ENCODE assay signal across 9 mouse cellular contexts in genomic region chr13:99857879-99858278, GRCm38 (mm10). TPM values are rescaled to one million over a fixed set of nuclear protein-coding genes. Genes with fewer than 3 reads are reported as not detected.
DNase-seq lines count a peak whose midpoint lies in the region; ATAC-seq lines count a peak whose summit lies in the region.
"Had no signal": no experiment of that assay in that cellular context is flagged by ENCODE, and none has a peak within 500 bp of the region (broad histone marks: within the 10 kb centered on the region; RNA-seq: fewer than 3 reads in every experiment).

No protein-coding gene starts in this region.

- H3K27ac ChIP-seq in embryonic facial prominence, embryonic 14.5 days (replicated peaks; ENCODE audit: low read depth, low read length): no peak overlapping the region
- no peak overlapping the region for H3K27ac ChIP-seq in embryonic facial prominence, embryonic 10.5 days (replicated peaks)
- no peak overlapping the region for H3K27ac ChIP-seq in heart, embryonic 11.5 days (ENCODE audit: low read depth, low read length)

- 59% methylated on average over 2 of the region's 2 CpGs for whole genome bisulfite sequencing in embryonic facial prominence, embryonic 14.5 days
- 83% methylated on average over 2 of the region's 2 CpGs for WGBS in embryonic facial prominence, embryonic 10.5 days
- WGBS in heart, embryonic 11.5 days (ENCODE audit: insufficient replicate concordance): 38% methylated on average over 2 of the region's 2 CpGs

- H3K27me3 ChIP-seq in embryonic facial prominence, embryonic 14.5 days (replicated peaks; ENCODE audit: control insufficient read depth, insufficient read depth, low read length): no peaks in the 10 kb centered on the region
- H3K27me3 ChIP-seq in embryonic facial prominence, embryonic 10.5 days (replicated peaks; ENCODE audit: low read depth, poor library complexity, severe bottlenecking): no peaks in the 10 kb centered on the region
- H3K27me3 ChIP-seq in heart, embryonic 11.5 days (ENCODE audit: control insufficient read depth, insufficient read depth, low read length): no peaks in the 10 kb centered on the region

- H3K9me3 ChIP-seq in embryonic facial prominence, embryonic 14.5 days (ENCODE audit: control insufficient read depth, low read length): 0 out of 2 replicates have a peak, but pooled peaks cover 7% of the 10 kb centered on the region
- H3K9me3 ChIP-seq in embryonic facial prominence, embryonic 10.5 days: no peaks in the 10 kb centered on the region
- no peaks in the 10 kb centered on the region; the same call in 1 of the 2 replicates for H3K9me3 ChIP-seq in heart, embryonic 11.5 days (replicated peaks; ENCODE audit: control insufficient read depth, low read length)

- DNase-seq in embryonic facial prominence, embryonic 14.5 days (ENCODE audit: low spot score): peak; percentile 32
- DNase-seq in embryonic facial prominence, embryonic 10.5 days (ENCODE audit: low spot score): no peak
- peak; percentile 60 for DNase-seq in lung, postnatal 10 days
- no peak for DNase-seq in lung, postnatal 14 days
- DNase-seq in retina, postnatal 7 days (ENCODE audit: low read depth, low spot score): peak; percentile 34
- DNase-seq in spleen, adult 12 weeks (ENCODE audit: low spot score): no peak
- no peak for DNase-seq in cerebellum, postnatal 25 days
- DNase-seq: cerebellum, adult 9-10 months had no signal

- H3K9ac ChIP-seq in embryonic facial prominence, embryonic 14.5 days (ENCODE audit: low read depth, low read length): no peak overlapping the region
- no peak overlapping the region for H3K9ac ChIP-seq in heart, embryonic 11.5 days (ENCODE audit: low read depth, low read length)

- no peak for ATAC-seq in embryonic facial prominence, embryonic 14.5 days (ENCODE audit: low read depth)
- 0 out of 2 replicates have a peak, but pooled peaks have one; percentile 39 for ATAC-seq in heart, embryonic 11.5 days (replicated peaks; ENCODE audit: insufficient number of reproducible peaks, low FRiP score, low TSS enrichment)

- H3K4me1 ChIP-seq in embryonic facial prominence, embryonic 14.5 days (ENCODE audit: control insufficient read depth, insufficient read depth, low read length): no peaks in the 10 kb centered on the region
- H3K4me1 ChIP-seq in embryonic facial prominence, embryonic 10.5 days: no peaks in the 10 kb centered on the region
- no peaks in the 10 kb centered on the region; the same call in 1 of the 2 replicates for H3K4me1 ChIP-seq in heart, embryonic 11.5 days (ENCODE audit: control insufficient read depth, insufficient read depth, low read length)

- H3K36me3 ChIP-seq in embryonic facial prominence, embryonic 14.5 days (ENCODE audit: control insufficient read depth, insufficient read depth, low read length): no peaks in the 10 kb centered on the region
- H3K36me3 ChIP-seq in embryonic facial prominence, embryonic 10.5 days (replicated peaks): no peaks in the 10 kb centered on the region
- H3K36me3 ChIP-seq in heart, embryonic 11.5 days (ENCODE audit: control insufficient read depth, insufficient read depth, low read length): no peaks in the 10 kb centered on the region

- H3K4me2 ChIP-seq in embryonic facial prominence, embryonic 14.5 days (ENCODE audit: low read depth, low read length): no peak overlapping the region
- H3K4me2 ChIP-seq in heart, embryonic 11.5 days: no peak overlapping the region

- H3K4me3 ChIP-seq in embryonic facial prominence, embryonic 14.5 days (ENCODE audit: low read depth, low read length): no peak overlapping the region
- H3K4me3 ChIP-seq in embryonic facial prominence, embryonic 10.5 days: no peak overlapping the region
- H3K4me3 ChIP-seq in heart, embryonic 11.5 days (ENCODE audit: low read depth, low read length): no peak overlapping the region

RNA-seq across cellular contexts. Expression of gene Cartpt, which starts 43.0 kb away (rescaled TPM):
- polyA plus RNA-seq in embryonic facial prominence, embryonic 14.5 days (2014; fragmentation: Nextera tagmentation; extraction: Ambion mirVana): 3.1 and 3.2 TPM in 2 replicates
- polyA plus RNA-seq in embryonic facial prominence, embryonic 10.5 days (2016; fragmentation: Nextera tagmentation; extraction: Ambion mirVana): 2.6 and 3.6 TPM in 2 replicates
- polyA plus RNA-seq in heart, embryonic 11.5 days (2014; fragmentation: Nextera tagmentation; extraction: Ambion mirVana): 0.37 and 0.62 TPM in 2 replicates

Comparison
In these comparisons a context has a peak if more than half of its experiments do, and no peak if none do; other contexts are left out.
1. DNase-seq: peak in embryonic facial prominence, embryonic 14.5 days (single experiment), lung, postnatal 10 days (single experiment) and retina, postnatal 7 days (single experiment); none in embryonic facial prominence, embryonic 10.5 days (single experiment), lung, postnatal 14 days (single experiment), spleen, adult 12 weeks (single experiment) and cerebellum, postnatal 25 days (0 of 2).